Mouse (Mus musculus) ovary, adult 18-20 months (tissue): Measurements from ENCODE around the gene Mrpl54.

ENCODE experiments used
- DNase-seq: peaks from one replicate; pipeline ENCODE4 v3.0.0; 2022; ENCODE audit warnings: low spot score, mixed read lengths

Gene Mrpl54

DNA sequence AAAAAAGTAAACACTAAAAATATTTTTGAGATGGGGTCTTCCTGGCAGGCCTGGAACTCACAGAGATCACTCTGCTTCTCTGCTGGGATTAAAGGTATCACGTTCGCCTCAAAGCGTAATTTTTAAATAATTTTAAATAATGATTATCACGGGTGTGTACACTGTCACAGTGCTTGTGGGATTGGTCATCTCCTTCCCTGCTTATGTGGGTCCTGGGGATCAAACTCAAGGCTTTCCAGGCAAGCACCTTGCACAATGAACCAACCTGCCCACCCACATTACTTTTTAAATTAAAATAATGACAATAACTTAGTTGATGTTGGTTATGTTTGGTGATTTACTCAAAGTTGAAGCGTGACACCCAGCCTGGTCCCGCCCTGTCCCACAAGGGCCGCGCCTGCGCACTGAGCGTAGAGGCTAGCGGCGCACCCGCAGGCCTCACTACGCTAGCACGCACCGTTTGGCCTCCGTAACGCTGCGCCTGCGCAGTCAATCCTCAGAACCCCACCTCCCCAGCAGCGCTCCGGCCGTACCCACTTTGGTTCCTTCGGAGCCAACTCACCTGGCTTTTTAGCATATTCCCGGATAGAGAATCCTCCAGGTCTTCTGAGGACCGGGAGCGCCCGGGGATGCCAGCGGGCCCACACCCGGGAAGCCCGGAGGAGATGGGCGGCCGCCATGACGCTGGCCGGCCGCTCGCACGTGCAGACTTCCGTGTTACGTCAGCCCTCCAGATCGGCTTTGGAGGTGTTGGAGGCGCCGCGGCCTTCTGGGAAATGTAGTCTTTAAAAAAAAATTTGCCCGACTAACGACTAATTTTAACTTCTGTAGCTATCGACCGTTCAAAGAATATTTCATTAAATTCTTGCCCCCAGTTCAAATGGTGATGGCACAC is at the start of gene Mrpl54, which contains the start of gene Apba3:
Gene Mrpl54, minus strand, starts transcription at position 724 of the 895 bp plus-strand sequence.
Gene Apba3, plus strand, starts transcription at position 750 of the 895 bp plus-strand sequence.
- peak; percentile 92 for DNase-seq

DNA sequence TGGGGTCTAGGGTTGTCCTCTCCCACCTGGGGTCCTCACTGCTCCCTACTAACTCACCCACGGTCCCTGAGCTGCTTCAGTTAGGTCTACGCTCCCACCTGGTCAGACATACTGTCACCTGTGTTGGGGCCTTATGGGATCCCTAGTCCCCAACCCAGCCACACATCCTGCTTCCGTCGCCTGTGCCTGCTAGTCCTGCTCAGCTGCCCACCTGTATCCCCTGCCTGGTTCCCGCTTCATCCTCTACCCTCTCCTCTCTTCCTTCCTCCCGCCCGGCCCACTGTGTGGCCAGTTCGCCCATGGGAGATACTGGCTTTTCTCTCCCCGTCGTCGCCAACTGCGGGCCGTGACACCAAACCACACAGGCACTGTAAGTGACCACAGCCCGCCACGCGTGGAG is 48.9 kb upstream of the Mrpl54 start:
- DNase-seq = no peak

DNA sequence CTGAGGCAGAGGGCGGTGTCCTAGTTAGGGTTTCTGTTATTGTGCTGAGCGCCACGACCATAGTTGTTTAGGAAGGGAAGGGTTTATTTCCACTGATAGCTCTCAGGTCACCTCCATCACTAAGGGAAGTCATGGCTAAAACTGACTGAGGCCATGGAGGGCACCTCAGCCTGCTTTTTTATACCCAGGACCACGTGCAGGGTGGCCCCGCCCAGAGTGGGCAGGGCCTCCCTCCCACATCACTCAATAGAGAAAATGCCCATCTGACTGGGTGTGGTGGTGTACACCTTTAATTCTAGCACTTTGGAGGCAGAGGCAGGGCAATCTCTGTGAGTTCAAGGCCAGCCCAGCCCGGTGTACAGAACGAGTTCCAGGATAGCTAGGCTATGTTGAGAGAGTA is 47.5 kb upstream of the Mrpl54 start:
- no peak for DNase-seq

DNA sequence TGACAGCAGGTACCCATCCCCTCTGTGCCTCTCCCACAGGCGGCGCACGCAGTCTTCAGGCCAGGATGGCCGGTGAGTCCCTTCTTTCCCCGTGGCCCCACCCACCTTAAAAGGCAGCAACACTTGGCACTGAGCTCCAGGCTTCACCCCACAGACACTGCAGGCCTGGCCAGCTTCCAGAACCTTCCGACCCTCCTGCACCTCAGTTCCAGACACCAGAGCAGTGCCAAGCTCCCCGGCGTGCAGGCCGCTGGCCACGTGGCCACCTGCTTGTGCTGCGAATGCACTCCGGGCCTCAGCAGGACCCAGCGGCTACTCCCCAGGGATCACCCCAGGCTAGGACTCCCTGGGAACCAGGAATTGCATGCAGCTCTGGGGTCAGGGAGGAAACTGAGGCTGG is 46.8 kb upstream of the Mrpl54 start:
- DNase-seq = no peak

DNA sequence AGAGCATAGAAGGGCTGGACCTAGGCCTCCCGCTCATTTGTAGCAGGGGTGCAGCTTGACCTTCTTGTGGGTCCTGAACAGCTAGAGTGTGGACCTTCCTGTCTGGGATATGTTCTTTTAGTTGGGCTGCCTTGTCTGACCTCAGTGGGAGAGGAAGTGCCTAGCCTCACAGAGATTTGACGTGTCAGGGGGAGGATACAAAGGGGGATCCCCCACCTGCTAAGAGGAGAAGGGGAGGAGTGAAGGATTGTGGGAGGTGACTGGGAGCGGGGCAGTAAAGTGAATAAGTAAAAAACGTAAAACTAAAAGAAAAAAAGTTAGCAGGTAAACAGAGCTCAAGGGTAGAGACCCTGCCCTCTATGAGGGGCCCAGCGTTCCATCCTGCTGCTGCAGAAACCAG is 42.8 kb upstream of the Mrpl54 start:
- DNase-seq = no peak

GRCm38 (mm10) chr10:81306837-81307682 is 40.3 kb upstream of the Mrpl54 start:
- no peak for DNase-seq

GRCm38 (mm10) chr10:81306173-81306668 is 39.5 kb upstream of the Mrpl54 start:
- DNase-seq = no peak

DNA sequence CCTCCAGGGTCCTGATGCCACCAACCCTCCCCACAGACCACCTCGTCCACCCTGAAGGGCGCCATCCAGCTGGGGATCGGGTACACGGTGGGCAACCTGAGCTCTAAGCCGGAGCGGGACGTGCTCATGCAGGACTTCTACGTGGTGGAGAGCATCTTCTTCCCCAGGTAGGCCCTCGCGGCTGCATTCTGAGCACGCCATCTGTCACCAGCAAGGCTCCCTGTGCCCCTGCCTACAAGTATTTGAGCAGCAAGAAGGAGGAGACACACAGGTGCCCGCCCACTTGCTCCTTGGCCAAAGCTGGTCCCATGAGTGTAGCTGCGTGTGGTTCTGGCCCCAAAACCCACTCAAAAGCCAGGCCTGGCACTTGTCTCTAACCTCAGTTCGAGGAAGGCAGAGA is 38.9 kb upstream of the Mrpl54 start:
- DNase-seq = no peak

DNA sequence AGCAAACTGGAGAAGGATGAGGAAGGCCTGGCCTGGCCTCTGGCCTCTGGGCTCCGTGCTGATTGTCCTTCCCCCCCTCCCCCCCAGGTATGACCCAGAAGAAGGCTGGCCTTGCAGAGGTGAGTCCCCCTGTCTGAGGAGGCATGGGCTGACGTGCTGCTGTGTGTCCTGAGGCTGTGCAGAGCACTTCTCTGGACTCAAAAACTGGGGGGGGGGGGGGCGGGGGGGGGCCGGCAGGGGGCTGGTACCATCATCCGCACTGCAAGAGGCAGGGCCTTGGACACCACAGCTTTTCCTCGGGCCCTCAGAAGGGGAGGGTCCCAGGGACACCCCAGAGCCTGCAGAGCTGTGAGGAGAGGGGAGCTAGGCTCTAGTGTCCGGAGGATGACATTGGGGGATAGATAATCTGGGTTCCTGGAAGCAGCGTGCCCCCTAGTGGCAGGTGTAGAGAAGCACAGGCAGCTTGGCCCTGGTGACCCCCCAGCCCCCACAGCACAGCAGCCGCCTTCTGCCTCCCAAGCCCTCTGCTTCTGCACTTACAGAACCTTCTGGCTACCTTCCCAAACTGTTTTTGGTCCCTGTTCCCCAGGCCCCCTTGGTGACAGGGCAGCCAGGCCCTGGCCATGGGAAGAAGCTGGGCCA is 38.0 kb upstream of the Mrpl54 start:
- DNase-seq = no peak

DNA sequence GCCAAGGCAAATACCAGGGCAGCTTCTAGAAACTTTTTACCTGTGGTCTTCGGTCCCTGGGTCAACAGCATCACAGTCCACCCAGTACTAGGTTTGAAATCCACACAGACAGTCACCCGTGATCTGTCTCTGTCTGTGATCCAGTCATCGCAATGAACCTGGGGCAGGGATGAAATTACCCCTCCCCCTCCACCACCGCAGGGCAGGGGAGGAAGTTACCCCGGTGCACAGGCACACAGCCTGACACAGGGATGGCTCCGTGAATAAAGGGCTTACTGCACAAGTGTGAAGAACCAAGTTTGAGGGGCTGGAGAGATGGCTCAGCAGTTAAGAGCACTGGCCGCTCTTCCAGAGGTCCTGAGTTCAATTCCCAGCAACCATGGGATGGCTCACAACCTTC is 37.0 kb upstream of the Mrpl54 start:
- no peak for DNase-seq

DNA sequence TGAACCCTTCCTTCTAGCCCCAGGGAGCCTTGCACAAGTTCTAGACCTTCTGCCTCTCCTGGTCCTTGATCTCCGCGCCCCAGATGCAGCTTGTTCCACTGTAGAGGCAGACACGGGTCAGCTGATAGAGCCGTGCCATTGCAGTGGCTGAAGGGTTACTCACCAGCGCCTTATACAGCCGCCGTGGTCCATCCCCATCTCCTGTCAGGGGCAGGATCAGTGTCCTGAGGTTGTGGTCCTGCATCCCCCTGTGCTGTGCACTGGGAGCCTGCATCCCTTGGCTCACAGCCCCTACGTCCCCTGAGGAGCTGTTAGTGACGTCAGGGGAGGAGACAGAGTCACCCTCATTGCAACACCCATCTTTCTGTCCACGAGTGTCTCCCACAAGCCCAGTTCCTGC is 36.5 kb upstream of the Mrpl54 start:
- DNase-seq = no peak

- DNase-seq = no peak
These were observed 36.1 kb upstream of the Mrpl54 start for GRCm38 (mm10) chr10:81302781-81303218.

- no peak for DNase-seq
These were observed 35.6 kb upstream of the Mrpl54 start for GRCm38 (mm10) chr10:81302288-81302687.

GRCm38 (mm10) chr10:81301321-81301720 is 34.6 kb upstream of the Mrpl54 start:
- no peak for DNase-seq

- no peak for DNase-seq
These were observed 33.7 kb upstream of the Mrpl54 start for GRCm38 (mm10) chr10:81300352-81300907.

GRCm38 (mm10) chr10:81299585-81300351 is 33.0 kb upstream of the Mrpl54 start:
- DNase-seq = no peak

- no peak for DNase-seq
These were observed 31.8 kb upstream of the Mrpl54 start for GRCm38 (mm10) chr10:81298369-81299100.

GRCm38 (mm10) chr10:81297845-81298244 is 31.1 kb upstream of the Mrpl54 start:
- DNase-seq = no peak

- no peak for DNase-seq
These were observed 30.5 kb upstream of the Mrpl54 start for GRCm38 (mm10) chr10:81297246-81297645.

GRCm38 (mm10) chr10:81295185-81295584 is 28.5 kb upstream of the Mrpl54 start:
- no peak for DNase-seq
